Mouse (Mus musculus) CD4-positive, CD25-positive, alpha-beta regulatory T cell, adult 2 months (primary cell): ENCODE measurements around the gene Gm5916.

ENCODE experiments used
- DNase-seq: peaks from one replicate; pipeline ENCODE4 v3.0.0-alpha.2; 2012; ENCODE audit warnings: low read depth, low spot score

Gene Gm5916

DNA sequence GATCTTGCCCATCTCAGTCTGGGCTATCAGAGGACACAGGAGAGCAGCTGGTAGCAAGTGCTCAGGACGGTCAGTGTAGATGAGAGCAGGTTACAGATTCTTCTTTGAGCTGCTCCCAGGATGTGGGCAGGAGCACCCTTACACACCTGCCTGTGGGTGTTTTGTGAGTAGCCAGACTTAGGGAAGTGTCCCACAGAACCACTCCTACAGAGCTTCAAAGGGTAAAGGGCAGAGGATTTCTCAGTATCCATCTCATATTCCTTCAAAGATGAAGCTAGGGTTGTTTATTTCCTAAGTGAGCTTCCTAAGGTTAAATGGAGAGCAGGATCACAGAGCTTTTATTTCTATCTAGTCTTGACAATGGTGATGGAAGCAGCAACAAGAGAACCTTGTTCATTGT, at the start of gene Gm5916:
Gene Gm5916 (minus strand): TSS at position 101 of the 400 bp plus-strand sequence.
- no peak for DNase-seq
